Mouse (Mus musculus) heart, embryonic 15.5 days (tissue): Measurements from ENCODE around the gene Top3a. TPM values are rescaled to one million over a fixed set of nuclear protein-coding genes. Genes with fewer than 3 reads are reported as not detected.

ENCODE experiments used
- ATAC-seq: fragments of 200-750 bp; cut with Nextera tagmentation; replicated peaks from 2 replicates; pipeline ENCODE4 v1.8.0; 2017; ENCODE audit warnings: low read depth, moderate TSS enrichment; ENCODE audit not compliant: insufficient number of reproducible peaks, insufficient read depth, low FRiP score
- H3K27ac ChIP-seq: fragments of 300-500 bp; sonication (generic); 2 replicates; pipeline ENCODE4 v1.5.1; 2015; ENCODE audit warnings: mild to moderate bottlenecking, inconsistent platforms
- H3K27me3 ChIP-seq: fragments of 300-500 bp; sonication (generic); 2 replicates; pipeline ENCODE4 v1.6.1; 2015; ENCODE audit warnings: inconsistent platforms
- H3K36me3 ChIP-seq: fragments of 300-500 bp; sonication (generic); 2 replicates; pipeline ENCODE4 v1.6.1; 2015; ENCODE audit warnings: mild to moderate bottlenecking, inconsistent platforms
- H3K4me1 ChIP-seq: fragments of 300-500 bp; sonication (generic); replicated peaks from 2 replicates; pipeline ENCODE4 v1.6.1; 2015; ENCODE audit warnings: inconsistent platforms
- H3K4me2 ChIP-seq: fragments of 300-500 bp; sonication (generic); 2 replicates; pipeline ENCODE4 v1.6.1; 2015; ENCODE audit warnings: inconsistent platforms, mild to moderate bottlenecking, moderate library complexity
- H3K4me3 ChIP-seq: fragments of 300-500 bp; sonication (generic); 2 replicates; pipeline ENCODE4 v1.5.1; 2015; ENCODE audit warnings: mild to moderate bottlenecking, inconsistent platforms
- H3K9ac ChIP-seq: fragments of 300-500 bp; sonication (generic); 2 replicates; pipeline ENCODE4 v1.6.1; 2015; ENCODE audit warnings: mild to moderate bottlenecking, inconsistent platforms
- H3K9me3 ChIP-seq: fragments of 300-500 bp; sonication (generic); replicated peaks from 2 replicates; pipeline ENCODE4 v1.6.1; 2016; ENCODE audit warnings: inconsistent platforms
- whole genome bisulfite sequencing: fragments of 180-500 bp; shearing (Covaris S2); methylation state at CpG from one replicate; pipeline ENCODE4 v1.1.7; 2015; ENCODE audit warnings: mixed read lengths; 5-methylcytosine and 5-hydroxymethylcytosine counted together
- polyA plus RNA-seq: library from polyadenylated mRNA; unstranded; fragments of >200 nt; fragmentation: Nextera tagmentation; extraction: Ambion mirVana; gene quantifications from 2 replicates; pipeline ENCODE4 v1.2.1, GENCODE M21; 2015

Gene Top3a
- polyA plus RNA-seq, 1 experiment from 2014 or later = 7.4 TPM

GRCm38 (mm10) chr11:60800892-60801291, 23.7 kb upstream of the Top3a start:
- Histone ChIP-seq H3K4me3 (no peak overlapping the region), H3K27ac (no peak overlapping the region), H3K4me1 (no peaks in the 10 kb centered on the region), H3K4me2 (no peak overlapping the region), H3K36me3 (peaks cover 25% of the 10 kb centered on the region), H3K27me3 (no peaks in the 10 kb centered on the region), H3K9me3 (no peaks in the 10 kb centered on the region), H3K9ac (no peak overlapping the region)
- no peak for ATAC-seq
- 74% methylated on average over 1 of the region's 1 CpGs for WGBS

DNA sequence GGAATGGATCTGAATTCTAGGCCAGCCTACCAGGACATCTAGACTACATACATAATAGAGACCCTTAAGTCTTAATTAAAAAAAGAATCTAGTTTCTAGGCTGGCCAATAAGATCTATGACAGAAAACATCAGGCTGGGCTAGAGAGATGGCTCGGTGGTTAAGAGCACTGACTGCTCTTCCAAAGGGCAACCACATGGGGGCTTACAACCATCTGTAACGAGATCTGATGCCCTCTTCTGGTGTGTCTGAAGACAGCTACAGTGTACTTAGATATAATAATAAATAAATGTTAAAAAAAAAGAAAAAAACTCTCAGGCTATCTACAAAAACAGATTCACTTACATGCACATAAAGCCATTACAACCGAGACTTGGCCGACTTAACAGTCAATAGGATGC, 22.8 kb upstream of the Top3a start:
- H3K27ac ChIP-seq = no peak overlapping the region
- H3K9me3 ChIP-seq = no peaks in the 10 kb centered on the region
- peaks cover 25% of the 10 kb centered on the region for H3K36me3 ChIP-seq
- no peak overlapping the region for H3K9ac ChIP-seq
- no peaks in the 10 kb centered on the region for H3K27me3 ChIP-seq
- H3K4me1 ChIP-seq = no peaks in the 10 kb centered on the region
- no peak overlapping the region for H3K4me3 ChIP-seq
- ATAC-seq = no peak
- WGBS = 84% methylated on average over 4 of the region's 4 CpGs
- no peak overlapping the region for H3K4me2 ChIP-seq

GRCm38 (mm10) chr11:60796342-60796741, 19.2 kb upstream of the Top3a start:
- H3K27me3 ChIP-seq = no peaks in the 10 kb centered on the region
- no peaks in the 10 kb centered on the region for H3K9me3 ChIP-seq
- 78% methylated on average over 11 of the region's 11 CpGs for WGBS
- no peak overlapping the region for H3K4me2 ChIP-seq
- no peaks in the 10 kb centered on the region for H3K4me1 ChIP-seq
- H3K27ac ChIP-seq = 0 out of 2 replicates have a peak overlapping the region, but pooled peaks have one; percentile 8
- H3K9ac ChIP-seq = no peak overlapping the region
- ATAC-seq = no peak
- H3K36me3 ChIP-seq = peaks cover 30% of the 10 kb centered on the region; the same call in 1 of the 2 replicates
- H3K4me3 ChIP-seq = no peak overlapping the region

GRCm38 (mm10) chr11:60790472-60790871, 13.3 kb upstream of the Top3a start:
- H3K27me3 ChIP-seq = no peaks in the 10 kb centered on the region
- no peak for ATAC-seq
- no peak overlapping the region for H3K4me3 ChIP-seq
- H3K27ac ChIP-seq = no peak overlapping the region
- no peak overlapping the region for H3K9ac ChIP-seq
- peaks cover 74% of the 10 kb centered on the region for H3K36me3 ChIP-seq
- no peaks in the 10 kb centered on the region for H3K9me3 ChIP-seq
- H3K4me2 ChIP-seq = no peak overlapping the region
- peaks cover 4% of the 10 kb centered on the region; the same call in 1 of the 2 replicates for H3K4me1 ChIP-seq
- WGBS = 88% methylated on average over 2 of the region's 2 CpGs

- 60% methylated on average over 1 of the region's 1 CpGs for WGBS
- H3K9ac ChIP-seq = no peak overlapping the region
- H3K4me1 ChIP-seq = peaks cover 6% of the 10 kb centered on the region
- H3K27ac ChIP-seq = no peak overlapping the region
- H3K9me3 ChIP-seq = no peaks in the 10 kb centered on the region
- no peak overlapping the region for H3K4me2 ChIP-seq
- no peaks in the 10 kb centered on the region for H3K27me3 ChIP-seq
- no peak overlapping the region for H3K4me3 ChIP-seq
- peaks cover 86% of the 10 kb centered on the region for H3K36me3 ChIP-seq
- ATAC-seq = no peak
Observed at GRCm38 (mm10) chr11:60787595-60787994, 10.4 kb upstream of the Top3a start.

DNA sequence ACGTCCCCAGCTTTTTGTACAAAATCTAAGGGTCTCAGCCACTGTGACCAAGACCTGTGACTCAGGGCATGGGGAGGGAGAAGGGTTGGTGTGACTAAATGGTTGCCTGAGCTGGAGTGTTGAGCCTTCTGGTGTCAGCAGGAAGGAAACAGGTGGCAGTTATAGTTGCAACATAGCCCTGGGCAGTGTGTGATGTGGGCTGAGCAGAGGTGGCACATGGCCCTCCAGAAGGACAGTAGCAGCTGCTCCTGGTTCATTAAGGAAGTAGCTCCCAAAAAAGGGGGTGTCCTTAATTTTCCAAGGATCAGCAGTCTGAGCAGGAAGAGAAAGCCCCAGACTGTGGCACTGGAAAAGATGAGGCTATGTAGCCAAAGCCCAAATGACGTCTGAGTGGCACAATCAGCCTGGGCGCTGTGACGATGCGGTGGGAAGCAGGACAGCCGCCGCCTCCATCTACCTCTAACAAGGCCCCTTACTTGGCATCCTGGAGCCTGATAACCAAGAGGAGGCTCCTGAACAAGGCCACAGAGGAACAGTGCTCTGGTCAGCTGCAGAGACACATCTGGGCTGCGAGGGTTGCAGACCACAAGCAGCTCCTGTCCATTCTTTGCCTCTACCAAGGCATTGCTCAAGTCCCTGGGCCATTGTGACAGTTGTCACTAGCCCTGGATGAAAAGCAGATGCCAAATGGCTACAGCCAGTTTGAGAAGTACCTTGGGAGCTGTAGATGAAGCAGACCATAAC, 7.2 kb upstream of the Top3a start:
- peaks cover 39% of the 10 kb centered on the region for H3K4me1 ChIP-seq
- no peak overlapping the region for H3K9ac ChIP-seq
- H3K4me3 ChIP-seq = no peak overlapping the region
- peaks cover 61% of the 10 kb centered on the region for H3K36me3 ChIP-seq
- H3K4me2 ChIP-seq = no peak overlapping the region
- no peak for ATAC-seq
- no peaks in the 10 kb centered on the region for H3K27me3 ChIP-seq
- no peaks in the 10 kb centered on the region for H3K9me3 ChIP-seq
- WGBS = 81% methylated on average over 8 of the region's 8 CpGs
- H3K27ac ChIP-seq = no peak overlapping the region

- H3K4me2 ChIP-seq = peak overlapping the region; percentile 58
- no peak overlapping the region for H3K27ac ChIP-seq
- H3K9ac ChIP-seq = peak overlapping the region; percentile 34
- no peak for ATAC-seq
- 87% methylated on average over 10 of the region's 10 CpGs for WGBS
- peaks cover 66% of the 10 kb centered on the region for H3K4me1 ChIP-seq
- peaks cover 15% of the 10 kb centered on the region for H3K36me3 ChIP-seq
- H3K4me3 ChIP-seq = peak overlapping the region; percentile 26
- H3K27me3 ChIP-seq = no peaks in the 10 kb centered on the region
- no peaks in the 10 kb centered on the region for H3K9me3 ChIP-seq
Observed at GRCm38 (mm10) chr11:60779673-60780189, 2.6 kb upstream of the Top3a start.

DNA sequence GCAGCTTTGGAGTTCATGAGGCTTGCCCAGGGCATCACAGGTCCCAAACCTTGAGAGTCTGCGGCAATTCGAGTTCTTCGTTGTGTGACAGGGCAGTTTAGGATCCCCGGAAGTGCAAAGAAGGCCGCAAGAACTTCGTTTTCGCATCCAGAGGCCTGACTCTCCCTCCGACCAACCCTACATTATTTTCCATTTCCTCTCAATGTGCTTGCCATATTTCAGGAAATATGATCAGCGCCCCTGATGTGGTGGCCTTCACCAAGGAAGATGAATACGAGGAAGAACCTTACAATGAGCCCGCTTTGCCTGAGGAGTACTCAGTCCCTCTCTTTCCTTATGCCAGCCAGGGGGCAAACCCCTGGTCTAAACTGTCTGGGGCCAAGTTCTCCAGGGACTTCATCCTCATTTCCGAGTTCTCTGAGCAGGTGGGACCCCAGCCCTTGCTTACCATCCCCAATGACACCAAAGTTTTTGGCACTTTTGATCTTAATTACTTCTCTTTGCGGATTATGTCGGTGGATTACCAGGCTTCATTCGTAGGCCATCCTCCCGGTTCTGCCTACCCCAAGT, 721 bp upstream of the Top3a start:
- 23% methylated on average over 16 of the region's 16 CpGs for WGBS
- ATAC-seq = no peak
- peak overlapping the region; percentile 70 for H3K4me3 ChIP-seq
- no peaks in the 10 kb centered on the region for H3K27me3 ChIP-seq
- peaks cover 3% of the 10 kb centered on the region for H3K36me3 ChIP-seq
- peak overlapping the region; percentile 67 for H3K9ac ChIP-seq
- peak overlapping the region; percentile 73 for H3K4me2 ChIP-seq
- H3K9me3 ChIP-seq = no peaks in the 10 kb centered on the region
- H3K27ac ChIP-seq = peak overlapping the region; percentile 89
- peaks cover 71% of the 10 kb centered on the region for H3K4me1 ChIP-seq

GRCm38 (mm10) chr11:60776107-60776828, 897 bp downstream of the Top3a start:
- H3K4me1 ChIP-seq = peaks cover 56% of the 10 kb centered on the region
- WGBS = 4% methylated on average over 17 of the region's 17 CpGs

GRCm38 (mm10) chr11:60775578-60775977, 1.6 kb downstream of the Top3a start:
- no peak overlapping the region for H3K27ac ChIP-seq

More at GRCm38 (mm10) chr11:60776107-60776828, 897 bp downstream of the Top3a start:
- Histone ChIP-seq H3K4me2 (peak overlapping the region; percentile 73), H3K4me3 (peak overlapping the region; percentile 70), H3K36me3 (peaks cover 3% of the 10 kb centered on the region), H3K27ac (peak overlapping the region; percentile 89), H3K9ac (peak overlapping the region; percentile 67), H3K27me3 (no peaks in the 10 kb centered on the region), H3K9me3 (no peaks in the 10 kb centered on the region)
- no peak for ATAC-seq

GRCm38 (mm10) chr11:60774841-60775240, 2.3 kb downstream of the Top3a start:
- peak overlapping the region; percentile 73 for H3K4me2 ChIP-seq
- 48% methylated on average over 1 of the region's 1 CpGs for WGBS
- ATAC-seq = no peak
- H3K4me3 ChIP-seq = no peak overlapping the region; the same call in 1 of the 2 replicates
- peaks cover 41% of the 10 kb centered on the region for H3K4me1 ChIP-seq
- no peaks in the 10 kb centered on the region for H3K27me3 ChIP-seq
- no peak overlapping the region for H3K27ac ChIP-seq
- no peaks in the 10 kb centered on the region for H3K9me3 ChIP-seq
- H3K9ac ChIP-seq = no peak overlapping the region
- H3K36me3 ChIP-seq = peaks cover 3% of the 10 kb centered on the region; the same call in 1 of the 2 replicates

More at GRCm38 (mm10) chr11:60775578-60775977, 1.6 kb downstream of the Top3a start:
- ATAC-seq = no peak
- peak overlapping the region; percentile 70 for H3K4me3 ChIP-seq
- H3K9ac ChIP-seq = no peak overlapping the region
- peak overlapping the region; percentile 73 for H3K4me2 ChIP-seq
- WGBS = 41% methylated on average over 6 of the region's 6 CpGs
- peaks cover 3% of the 10 kb centered on the region for H3K36me3 ChIP-seq
- H3K4me1 ChIP-seq = peaks cover 49% of the 10 kb centered on the region
- H3K27me3 ChIP-seq = no peaks in the 10 kb centered on the region
- no peaks in the 10 kb centered on the region for H3K9me3 ChIP-seq
